Mouse (Mus musculus) myocyte (in vitro differentiated cells): Measurements from ENCODE around the gene Wfikkn2.

ENCODE experiments used
- E2F4 ChIP-seq: IDR thresholded peaks from one replicate; pipeline ENCODE4 v1.6.1; 2011; ENCODE audit warnings: mild to moderate bottlenecking, control low read depth, moderate library complexity; ENCODE audit not compliant: insufficient read depth
- MYOD1 ChIP-seq, 3 experiments: IDR thresholded peaks; one replicate each; pipeline ENCODE4 v1.6.1; 2011; ENCODE audit warnings: control low read depth in 2 of 3, low read depth in 2 of 3, mild to moderate bottlenecking in 2 of 3, moderate library complexity in 1 of 3; ENCODE audit not compliant: insufficient read length in 2 of 3, control insufficient read depth in 1 of 3
- POLR2A ChIP-seq: IDR thresholded peaks from one replicate; pipeline ENCODE4 v1.6.1; 2011; ENCODE audit warnings: low read depth, mild to moderate bottlenecking, control low read depth, moderate library complexity; ENCODE audit not compliant: insufficient read length
- REST ChIP-seq: IDR thresholded peaks from one replicate; pipeline ENCODE4 v1.6.1; 2011; ENCODE audit warnings: mild to moderate bottlenecking, control low read depth, moderate library complexity; ENCODE audit not compliant: insufficient read depth, insufficient read length

- no peak for TF ChIP-seq E2F4
- TF ChIP-seq POLR2A: no peak
- no peak for TF ChIP-seq MYOD1 (IDR thresholded peaks at IDR 0.05; ENCODE audit: control insufficient read depth in 1 of 3, insufficient read length in 2 of 3, low read depth in 2 of 3)
- no peak for TF ChIP-seq REST
Observed at GRCm38 (mm10) chr11:94253156-94253555, 7.4 kb upstream of the Wfikkn2 start.
